Mouse (Mus musculus) common myeloid progenitor, adult 5-6 weeks (primary cell): ENCODE measurements around the gene Banp. TPM values are rescaled to one million over a fixed set of nuclear protein-coding genes. Genes with fewer than 3 reads are reported as not detected.

ENCODE experiments used
- ATAC-seq: replicated peaks from 2 replicates; pipeline ENCODE4 v1.8.0; 2016; ENCODE audit warnings: low read depth, mild to moderate bottlenecking, moderate TSS enrichment, inconsistent platforms; ENCODE audit not compliant: poor library complexity, severe bottlenecking
- total RNA-seq: library from RNA; stranded (forward); fragments of 200-1000, 187-1606 nt; gene quantifications from 2 replicates; pipeline ENCODE4 v1.2.3, GENCODE M21; 2017

Gene Banp
- total RNA-seq, 1 experiment from 2014 or later: 13.4 TPM

GRCm38 (mm10) chr8:122047206-122047870 is 97.8 kb downstream of the Banp start:
- no peak for ATAC-seq

- ATAC-seq: no peak
Measured at GRCm38 (mm10) chr8:122049266-122049665, 99.7 kb downstream of the Banp start.

- no peak for ATAC-seq
Measured at GRCm38 (mm10) chr8:122049923-122050322, 100.4 kb downstream of the Banp start.

GRCm38 (mm10) chr8:122050620-122051019 is 101.1 kb downstream of the Banp start:
- ATAC-seq: no peak

GRCm38 (mm10) chr8:122055321-122055720 is 105.8 kb downstream of the Banp start:
- ATAC-seq: no peak

- no peak for ATAC-seq
Measured at GRCm38 (mm10) chr8:122056113-122056512, 106.6 kb downstream of the Banp start.

- ATAC-seq: no peak
Measured at GRCm38 (mm10) chr8:122056882-122057281, 107.3 kb downstream of the Banp start.

GRCm38 (mm10) chr8:122058510-122058909 is 109.0 kb downstream of the Banp start:
- ATAC-seq: no peak

GRCm38 (mm10) chr8:122058951-122059350 is 109.4 kb downstream of the Banp start:
- ATAC-seq: no peak

- no peak for ATAC-seq
Measured at GRCm38 (mm10) chr8:122062508-122063223, 113.1 kb downstream of the Banp start.

GRCm38 (mm10) chr8:122064353-122064752 is 114.8 kb downstream of the Banp start:
- ATAC-seq: no peak

- no peak for ATAC-seq
Measured at GRCm38 (mm10) chr8:122067783-122068505, 118.4 kb downstream of the Banp start.

- ATAC-seq: peak; percentile 48; the same call in 1 of the 2 replicates
Measured at GRCm38 (mm10) chr8:122068609-122069008, 119.1 kb downstream of the Banp start.

- no peak for ATAC-seq
Measured at GRCm38 (mm10) chr8:122069281-122069680, 119.7 kb downstream of the Banp start.

GRCm38 (mm10) chr8:122071193-122071592 is 121.6 kb downstream of the Banp start:
- ATAC-seq: no peak

GRCm38 (mm10) chr8:122073964-122074363 is 124.4 kb downstream of the Banp start:
- ATAC-seq: no peak

- no peak for ATAC-seq
Measured at GRCm38 (mm10) chr8:122074442-122074841, 124.9 kb downstream of the Banp start.

- ATAC-seq: no peak
Measured at GRCm38 (mm10) chr8:122074977-122075376, 125.4 kb downstream of the Banp start.

GRCm38 (mm10) chr8:122076183-122076842 is 126.8 kb downstream of the Banp start:
- no peak for ATAC-seq

GRCm38 (mm10) chr8:122078321-122078720 is 128.8 kb downstream of the Banp start:
- peak; percentile 36 for ATAC-seq
